Mouse (Mus musculus) hindbrain, embryonic 16.5 days (tissue): ENCODE data around the gene Myo1b. TPM values are rescaled to one million over a fixed set of nuclear protein-coding genes. Genes with fewer than 3 reads are reported as not detected.

Experiments
- ATAC-seq: fragments of 200-750 bp; cut with Nextera tagmentation; 2 replicates; pipeline ENCODE4 v1.8.0; 2017; ENCODE audit warnings: moderate TSS enrichment, moderate library complexity
- H3K27ac ChIP-seq: fragments of 300-500 bp; sonication (generic); 2 replicates; pipeline ENCODE4 v1.5.1; 2014; ENCODE audit warnings: low read depth, mild to moderate bottlenecking, control low read depth, low read length, moderate library complexity
- H3K27me3 ChIP-seq: fragments of 300-500 bp; sonication (generic); replicated peaks from 2 replicates; pipeline ENCODE4 v1.6.1; 2014; ENCODE audit warnings: low read length; ENCODE audit not compliant: control insufficient read depth, insufficient read depth
- H3K36me3 ChIP-seq: fragments of 300-500 bp; sonication (generic); 2 replicates; pipeline ENCODE4 v1.6.1; 2014; ENCODE audit warnings: mild to moderate bottlenecking, low read length, moderate library complexity, mixed read lengths; ENCODE audit not compliant: control insufficient read depth, insufficient read depth
- H3K4me1 ChIP-seq: fragments of 300-500 bp; sonication (generic); 2 replicates; pipeline ENCODE4 v1.6.1; 2014; ENCODE audit warnings: low read depth, low read length; ENCODE audit not compliant: control insufficient read depth, insufficient read depth
- H3K4me2 ChIP-seq: fragments of 300-500 bp; sonication (generic); 2 replicates; pipeline ENCODE4 v1.6.1; 2014; ENCODE audit warnings: mild to moderate bottlenecking, low read length, control low read depth, moderate library complexity
- H3K4me3 ChIP-seq: fragments of 300-500 bp; sonication (generic); 2 replicates; pipeline ENCODE4 v1.5.1; 2014; ENCODE audit warnings: mild to moderate bottlenecking, low read length, control low read depth, moderate library complexity
- H3K9ac ChIP-seq: fragments of 300-500 bp; sonication (generic); 2 replicates; pipeline ENCODE4 v1.6.1; 2014; ENCODE audit warnings: low read depth, mild to moderate bottlenecking, control low read depth, low read length, moderate library complexity
- H3K9me3 ChIP-seq: fragments of 300-500 bp; sonication (generic); 2 replicates; pipeline ENCODE4 v1.6.1; 2014; ENCODE audit warnings: mild to moderate bottlenecking, low read length, moderate library complexity; ENCODE audit not compliant: control insufficient read depth
- WGBS: fragments of 180-500 bp; shearing (Covaris S2); extraction: QIAGEN DNeasy Blood & Tissue Kit; methylation state at CpG from one replicate; pipeline ENCODE4 v1.1.7; 2014; 5-methylcytosine and 5-hydroxymethylcytosine counted together
- polyA plus RNA-seq: library from polyadenylated mRNA; unstranded; fragments of >200 nt; fragmentation: Nextera tagmentation; extraction: Ambion mirVana; gene quantifications from 2 replicates; pipeline ENCODE4 v1.2.1, GENCODE M21; 2015

Myo1b gene
- polyA plus RNA-seq, 1 experiment from 2014 or later, result 43.2 TPM

GRCm38 (mm10) chr1:51862828-51863421, 52.9 kb downstream of the Myo1b start:
- Histone ChIP-seq H3K36me3 (no peaks in the 10 kb centered on the region), H3K9ac (no peak overlapping the region), H3K4me1 (peaks cover 4% of the 10 kb centered on the region), H3K4me2 (no peak overlapping the region), H3K4me3 (no peak overlapping the region), H3K27me3 (no peaks in the 10 kb centered on the region), H3K9me3 (no peaks in the 10 kb centered on the region), H3K27ac (no peak overlapping the region)
- WGBS, result 91% methylated on average over 8 of the region's 8 CpGs
- ATAC-seq, result no peak

DNA sequence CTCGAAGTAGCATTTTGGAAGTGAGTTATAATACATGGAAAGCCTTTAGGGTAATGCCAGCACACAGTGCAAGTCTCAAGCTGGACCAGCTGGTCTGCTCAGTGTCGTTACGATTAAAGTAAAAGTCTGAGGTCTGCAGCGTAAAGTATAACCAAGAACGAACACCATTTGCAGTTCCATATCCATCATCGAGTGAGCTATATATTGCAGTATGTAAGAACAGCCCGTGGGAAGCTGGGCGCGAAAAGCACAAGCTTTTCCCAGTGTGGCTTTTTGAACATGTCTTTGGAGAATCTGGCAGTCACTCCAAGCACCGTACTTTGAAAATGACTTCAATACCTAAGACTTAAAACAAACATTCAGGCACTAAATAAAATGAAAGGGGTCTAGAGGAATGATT, 55.0 kb downstream of the Myo1b start:
- no peak overlapping the region for H3K4me2 ChIP-seq
- no peak overlapping the region for H3K4me3 ChIP-seq
- no peaks in the 10 kb centered on the region for H3K27me3 ChIP-seq
- H3K9me3 ChIP-seq, result no peaks in the 10 kb centered on the region
- no peak overlapping the region for H3K27ac ChIP-seq
- no peaks in the 10 kb centered on the region for H3K36me3 ChIP-seq
- no peak for ATAC-seq
- H3K9ac ChIP-seq, result no peak overlapping the region
- no peaks in the 10 kb centered on the region for H3K4me1 ChIP-seq
- WGBS, result 90% methylated on average over 10 of the region's 10 CpGs

- no peak overlapping the region for H3K27ac ChIP-seq
- H3K9ac ChIP-seq, result no peak overlapping the region
- ATAC-seq, result no peak
- H3K9me3 ChIP-seq, result no peaks in the 10 kb centered on the region
- H3K4me1 ChIP-seq, result no peaks in the 10 kb centered on the region
- no peak overlapping the region for H3K4me2 ChIP-seq
- no peak overlapping the region for H3K4me3 ChIP-seq
- no peaks in the 10 kb centered on the region for H3K27me3 ChIP-seq
- H3K36me3 ChIP-seq, result no peaks in the 10 kb centered on the region
- WGBS, result 86% methylated on average over 4 of the region's 4 CpGs
These were observed 58.9 kb downstream of the Myo1b start for GRCm38 (mm10) chr1:51856946-51857345.

DNA sequence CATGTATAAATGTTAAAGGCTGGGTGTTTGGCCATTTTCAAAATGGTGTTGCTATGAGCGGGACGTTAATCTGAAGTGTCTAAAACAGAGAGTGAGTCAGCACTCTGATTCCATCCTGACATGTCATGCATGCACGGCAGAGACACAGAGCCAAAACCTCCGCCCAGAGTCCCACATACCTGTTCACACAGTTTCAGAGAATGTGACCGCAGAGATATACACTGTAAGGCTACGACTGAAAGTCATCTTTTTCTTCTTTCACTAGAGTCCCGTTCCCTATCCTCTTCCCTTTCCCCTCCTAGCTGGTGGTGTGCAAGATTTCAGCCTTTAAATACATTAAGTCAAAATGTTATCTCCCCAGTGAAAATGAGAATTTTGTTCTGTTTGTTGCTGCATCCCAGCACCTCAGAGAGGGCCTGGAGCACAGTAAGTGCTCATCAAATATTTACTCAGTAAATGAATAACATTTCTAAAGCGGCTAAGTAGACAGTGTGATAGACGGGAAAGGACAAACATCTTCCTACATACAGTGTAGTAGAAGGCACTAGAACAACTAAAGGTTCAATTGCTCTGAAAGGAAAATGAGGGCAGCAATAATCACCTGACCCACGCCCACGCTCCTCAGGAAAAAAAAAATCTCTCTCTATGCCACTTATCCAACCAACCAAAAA, 59.5 kb downstream of the Myo1b start:
- Histone ChIP-seq H3K4me3 (no peak overlapping the region), H3K4me1 (no peaks in the 10 kb centered on the region), H3K9me3 (no peaks in the 10 kb centered on the region), H3K4me2 (no peak overlapping the region), H3K27me3 (no peaks in the 10 kb centered on the region), H3K9ac (no peak overlapping the region), H3K36me3 (no peaks in the 10 kb centered on the region), H3K27ac (no peak overlapping the region)
- WGBS, result 88% methylated on average over 11 of the region's 11 CpGs
- no peak for ATAC-seq

GRCm38 (mm10) chr1:51855541-51856244, 60.2 kb downstream of the Myo1b start:
- Histone ChIP-seq H3K4me2 (no peak overlapping the region), H3K27ac (no peak overlapping the region), H3K9me3 (no peaks in the 10 kb centered on the region), H3K4me1 (no peaks in the 10 kb centered on the region), H3K9ac (no peak overlapping the region), H3K27me3 (no peaks in the 10 kb centered on the region), H3K36me3 (no peaks in the 10 kb centered on the region), H3K4me3 (no peak overlapping the region)
- no peak for ATAC-seq
- WGBS, result 70% methylated on average over 10 of the region's 10 CpGs

DNA sequence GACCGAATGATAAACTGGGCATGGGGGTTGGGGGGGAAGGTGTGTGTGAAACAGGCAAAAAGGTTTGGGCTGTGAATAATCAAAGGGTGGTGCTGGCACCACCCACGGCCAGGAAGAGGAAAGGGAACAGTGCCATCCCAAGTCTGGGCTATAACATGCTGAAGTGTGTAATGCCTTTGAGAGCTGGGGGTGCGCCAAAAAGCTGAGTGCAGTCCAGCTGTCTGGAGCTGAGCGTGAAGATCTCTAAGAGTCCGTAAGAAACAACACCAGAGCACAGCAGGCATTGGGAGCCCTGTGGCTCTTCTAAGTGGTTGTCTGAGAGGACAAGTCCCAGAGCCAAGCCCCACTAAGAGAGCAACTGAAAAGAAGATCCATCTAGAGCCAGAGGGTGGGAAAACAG, 63.6 kb downstream of the Myo1b start:
- Histone ChIP-seq H3K36me3 (no peaks in the 10 kb centered on the region), H3K9me3 (no peaks in the 10 kb centered on the region), H3K27ac (no peak overlapping the region), H3K9ac (no peak overlapping the region), H3K27me3 (no peaks in the 10 kb centered on the region), H3K4me1 (no peaks in the 10 kb centered on the region), H3K4me2 (no peak overlapping the region), H3K4me3 (no peak overlapping the region)
- 58% methylated on average over 5 of the region's 5 CpGs for WGBS
- ATAC-seq, result peak; percentile 49

DNA sequence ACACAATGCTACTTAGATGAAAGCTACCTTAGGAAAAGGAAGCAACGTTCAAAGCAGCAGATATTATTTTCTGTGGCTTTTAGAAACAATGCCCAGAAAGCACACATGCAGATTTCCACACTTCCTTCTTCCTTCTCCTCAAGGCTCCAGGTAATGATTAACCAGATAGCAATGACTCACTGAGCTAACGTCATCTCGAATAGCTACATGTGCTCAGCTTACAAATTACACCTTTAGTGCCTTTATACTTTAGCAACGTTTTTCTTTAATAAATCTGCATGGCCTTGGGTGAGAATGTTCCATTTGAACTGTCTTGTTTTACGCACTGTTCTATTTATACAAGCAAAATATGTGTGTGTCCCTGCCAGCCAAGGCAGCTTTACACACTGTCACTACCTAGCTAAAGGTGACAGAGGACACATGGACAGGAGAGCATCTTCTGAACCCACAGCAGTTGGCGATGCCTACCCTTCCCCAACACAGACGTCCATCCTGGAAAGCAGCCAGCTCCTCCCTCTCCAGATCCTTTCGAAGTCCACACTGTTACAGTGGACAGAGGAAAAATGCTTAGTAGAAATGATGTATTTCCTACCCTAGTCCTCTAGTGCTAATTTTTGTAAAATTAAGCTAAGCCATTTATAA, 66.2 kb downstream of the Myo1b start:
- no peaks in the 10 kb centered on the region for H3K4me1 ChIP-seq
- no peak overlapping the region for H3K4me2 ChIP-seq
- no peak overlapping the region for H3K4me3 ChIP-seq
- H3K9ac ChIP-seq, result no peak overlapping the region
- H3K27ac ChIP-seq, result no peak overlapping the region
- no peaks in the 10 kb centered on the region for H3K9me3 ChIP-seq
- ATAC-seq, result 0 out of 2 replicates have a peak, but pooled peaks have one; percentile 16
- H3K36me3 ChIP-seq, result no peaks in the 10 kb centered on the region
- 54% methylated on average over 8 of the region's 8 CpGs for WGBS
- H3K27me3 ChIP-seq, result no peaks in the 10 kb centered on the region

- no peaks in the 10 kb centered on the region for H3K9me3 ChIP-seq
- no peak for ATAC-seq
- H3K36me3 ChIP-seq, result no peaks in the 10 kb centered on the region
- no peak overlapping the region for H3K4me3 ChIP-seq
- WGBS, result 73% methylated on average over 2 of the region's 2 CpGs
- H3K9ac ChIP-seq, result no peak overlapping the region
- H3K4me2 ChIP-seq, result no peak overlapping the region
- H3K4me1 ChIP-seq, result no peaks in the 10 kb centered on the region
- H3K27me3 ChIP-seq, result no peaks in the 10 kb centered on the region
- H3K27ac ChIP-seq, result no peak overlapping the region
These were observed 70.4 kb downstream of the Myo1b start for GRCm38 (mm10) chr1:51845264-51846036.
